Mouse (Mus musculus): ENCODE measurements around the gene Sbf2.

The Sbf2 gene

DNA sequence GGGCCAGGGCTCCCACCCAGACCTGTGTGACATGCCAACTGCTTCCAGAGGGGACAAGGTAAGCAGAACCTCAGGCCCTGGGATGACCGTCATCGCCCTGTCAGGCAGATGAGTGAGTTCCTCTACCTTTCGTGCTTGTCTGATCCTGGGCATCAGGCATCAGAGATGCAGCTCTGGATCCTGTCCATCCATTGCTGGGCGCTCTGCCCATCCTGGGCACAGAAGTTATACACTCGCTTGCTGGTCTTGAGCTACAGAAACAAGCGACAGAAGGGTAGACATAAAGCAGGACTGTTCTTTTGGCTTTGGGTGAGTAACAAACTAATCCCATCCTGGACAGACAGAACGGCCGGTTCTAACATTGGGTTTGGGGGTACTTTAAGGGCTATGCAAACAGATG is 305.5 kb downstream of the Sbf2 start:
- no peak for DNase-seq (ENCODE audit: low read depth, low spot score)

GRCm38 (mm10) chr7:110307741-110308140 is 307.0 kb downstream of the Sbf2 start:
- no peak for DNase-seq (ENCODE audit: low read depth, low spot score)

GRCm38 (mm10) chr7:110306281-110306680 is 308.4 kb downstream of the Sbf2 start:
- DNase-seq (ENCODE audit: low read depth, low spot score): no peak

DNA sequence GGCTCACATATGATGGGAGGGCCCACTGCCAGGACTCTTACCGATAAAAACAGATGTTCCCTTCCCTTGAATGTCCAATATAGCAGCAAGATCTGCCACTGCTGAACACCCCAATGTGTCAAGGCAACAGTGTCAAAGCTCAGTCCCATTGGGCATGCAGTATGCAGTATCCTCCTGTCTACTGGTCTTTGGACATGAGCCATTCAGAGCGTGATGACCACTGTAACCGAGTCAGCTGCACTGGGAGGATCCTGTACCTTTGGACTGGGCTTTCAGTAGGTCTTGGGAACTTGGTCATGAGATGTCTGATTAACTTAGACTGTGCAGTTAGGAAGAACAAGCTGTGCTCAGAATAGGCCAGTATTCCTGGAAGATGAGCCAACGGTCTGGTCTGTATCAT is 309.2 kb downstream of the Sbf2 start:
- no peak for DNase-seq (ENCODE audit: low read depth, low spot score)

DNA sequence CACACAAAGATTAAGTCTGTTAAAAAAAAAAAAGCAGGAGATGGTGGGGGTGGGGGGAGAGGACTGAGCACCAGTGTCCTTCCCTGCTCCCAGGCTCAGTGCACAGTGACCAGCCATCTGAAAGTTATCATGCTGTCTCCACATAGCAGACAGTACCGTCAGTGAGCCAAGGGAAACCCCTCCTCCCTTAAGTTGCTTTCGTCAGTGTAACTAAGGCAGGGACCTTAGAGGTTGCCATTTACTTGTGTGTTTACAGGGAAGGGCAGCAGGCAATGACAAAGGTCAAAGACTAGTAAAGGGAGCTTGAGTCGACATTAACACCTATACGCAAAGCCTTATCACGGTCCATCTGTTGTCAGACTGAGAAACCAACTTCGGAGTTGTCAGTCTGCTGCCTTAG is 311.8 kb downstream of the Sbf2 start:
- no peak for DNase-seq (ENCODE audit: low read depth, low spot score)

- no peak for DNase-seq (ENCODE audit: low read depth, low spot score)
Measured at GRCm38 (mm10) chr7:110298739-110299410, 315.8 kb downstream of the Sbf2 start.

GRCm38 (mm10) chr7:110298090-110298489 is 316.6 kb downstream of the Sbf2 start:
- no peak for DNase-seq (ENCODE audit: low read depth, low spot score)

GRCm38 (mm10) chr7:110297611-110298010 is 317.1 kb downstream of the Sbf2 start:
- DNase-seq (ENCODE audit: low read depth, low spot score): no peak

DNA sequence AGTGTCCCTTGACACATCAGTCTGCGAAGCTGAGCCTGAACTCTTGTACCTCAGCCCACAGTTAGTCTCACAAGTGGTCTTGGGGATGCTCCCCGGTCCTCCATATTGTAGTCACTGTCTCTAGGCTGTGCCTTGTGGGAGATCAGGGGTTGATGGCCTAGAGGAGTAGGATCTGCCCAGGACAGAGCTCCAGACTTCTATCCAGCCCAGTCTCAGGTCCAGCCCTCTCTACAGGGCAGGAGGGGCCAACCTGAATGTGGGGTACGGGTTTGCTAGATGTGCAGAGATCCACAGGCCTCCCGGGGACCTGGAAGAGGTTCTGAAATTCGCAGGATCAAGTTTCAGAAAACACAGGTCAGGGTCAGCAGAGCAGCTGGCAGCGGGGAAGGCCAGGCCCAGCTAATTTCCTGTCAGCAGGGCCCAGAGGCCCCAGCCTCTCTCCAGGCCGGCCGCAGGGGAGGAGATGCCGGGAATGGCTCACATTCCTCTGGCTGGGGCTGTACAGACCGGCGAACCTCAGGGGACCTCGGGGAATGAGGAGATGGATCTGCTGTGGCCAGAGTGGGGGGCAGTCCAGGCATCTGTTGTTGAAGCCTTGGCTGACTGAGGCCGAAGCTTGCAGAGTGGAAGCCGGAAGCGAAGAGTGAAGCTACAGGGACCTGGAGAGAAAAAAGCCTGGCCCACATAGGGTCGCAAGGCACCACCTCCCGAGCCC is 317.7 kb downstream of the Sbf2 start:
- DNase-seq (ENCODE audit: low read depth, low spot score): no peak

DNA sequence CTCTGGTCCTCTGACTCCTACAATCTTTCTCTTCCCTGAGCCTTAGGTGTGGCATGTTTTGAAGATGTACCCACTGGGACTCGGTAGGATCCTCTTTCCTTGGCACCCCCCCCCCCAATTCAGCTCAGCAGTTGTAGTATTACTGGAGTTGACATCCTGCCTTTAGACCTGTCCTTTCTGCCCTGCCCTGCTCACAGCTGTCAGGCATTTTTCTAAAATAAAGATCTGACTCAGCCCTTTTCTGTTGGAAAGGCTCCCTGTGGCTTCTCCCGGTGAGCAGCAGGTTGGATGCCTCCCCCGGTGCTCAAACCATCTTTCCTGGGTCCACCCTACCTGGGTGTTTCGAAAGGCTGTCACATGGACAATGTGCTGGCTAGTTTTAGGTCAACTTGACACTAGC is 325.1 kb downstream of the Sbf2 start:
- no peak for DNase-seq (ENCODE audit: low read depth, low spot score)

DNA sequence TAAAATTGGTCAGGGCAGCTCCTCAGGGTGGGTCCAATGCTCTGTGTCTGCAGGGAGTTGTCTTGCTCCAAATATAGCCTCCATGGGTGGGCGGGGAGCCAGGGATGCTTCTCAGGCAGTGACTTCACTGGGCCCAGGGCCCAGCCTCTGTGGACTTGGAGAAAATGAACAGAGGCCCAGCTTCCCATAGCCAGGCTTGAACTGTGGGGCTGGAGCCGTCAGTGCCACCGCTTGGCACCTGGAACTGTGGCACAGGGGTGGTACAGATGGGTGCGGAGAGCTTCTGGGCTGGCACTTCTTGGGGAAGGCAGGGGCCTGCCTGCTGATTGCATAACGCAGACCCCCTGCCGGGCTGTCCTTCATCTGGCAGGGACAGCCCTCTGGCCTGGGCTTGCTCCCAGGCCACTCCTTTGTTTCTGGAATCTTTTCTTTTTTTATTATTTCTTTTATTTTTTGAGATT is 326.0 kb downstream of the Sbf2 start:
- DNase-seq (ENCODE audit: low read depth, low spot score): no peak

- no peak for DNase-seq (ENCODE audit: low read depth, low spot score)
Measured at GRCm38 (mm10) chr7:110288191-110288604, 326.5 kb downstream of the Sbf2 start.

- DNase-seq (ENCODE audit: low read depth, low spot score): no peak
Measured at GRCm38 (mm10) chr7:110287476-110288071, 327.1 kb downstream of the Sbf2 start.

GRCm38 (mm10) chr7:110286838-110287475 is 327.8 kb downstream of the Sbf2 start:
- peak; percentile 17 for DNase-seq (ENCODE audit: low read depth, low spot score)

DNA sequence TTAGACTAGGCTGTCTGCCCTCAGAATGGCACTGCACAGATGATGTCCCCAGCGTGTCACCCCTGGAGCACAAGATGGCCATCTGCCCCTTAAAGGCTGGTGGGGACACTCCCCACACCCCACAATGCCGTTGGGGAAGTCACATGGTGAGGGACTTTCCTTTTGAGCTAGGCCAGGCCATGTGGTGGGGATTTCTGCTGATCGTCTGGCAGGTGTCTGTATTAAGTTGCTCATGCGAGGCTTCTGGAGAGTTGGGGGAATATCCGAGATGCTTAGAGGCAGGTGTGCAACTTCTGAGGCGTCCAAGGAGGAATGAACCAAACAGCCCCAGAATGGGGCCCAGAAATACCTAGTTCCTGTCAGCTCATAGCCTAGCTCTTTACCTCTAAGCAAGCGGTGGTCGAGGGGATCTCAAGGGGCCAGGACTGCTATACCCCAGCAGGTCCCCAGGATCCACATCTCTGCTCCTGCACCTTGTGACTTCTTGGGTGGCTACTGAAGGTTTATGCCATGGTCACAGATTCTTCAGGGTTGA is 328.5 kb downstream of the Sbf2 start:
- no peak for DNase-seq (ENCODE audit: low read depth, low spot score)

DNA sequence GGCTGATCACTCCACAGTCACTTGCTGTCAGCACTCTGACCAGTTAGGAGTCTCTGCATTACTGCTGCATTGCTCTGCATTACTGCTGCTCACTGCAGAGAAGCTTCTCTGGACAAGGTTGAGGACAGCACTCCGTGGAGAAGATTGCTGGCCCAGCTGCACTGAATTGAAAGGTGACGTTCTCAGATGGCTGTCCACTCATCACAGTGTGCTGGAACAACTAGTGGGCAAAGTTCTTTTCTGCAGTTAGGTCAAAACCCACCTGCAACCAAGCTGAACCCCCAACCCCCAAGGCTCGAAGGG is 328.9 kb downstream of the Sbf2 start:
- DNase-seq (ENCODE audit: low read depth, low spot score): no peak

DNA sequence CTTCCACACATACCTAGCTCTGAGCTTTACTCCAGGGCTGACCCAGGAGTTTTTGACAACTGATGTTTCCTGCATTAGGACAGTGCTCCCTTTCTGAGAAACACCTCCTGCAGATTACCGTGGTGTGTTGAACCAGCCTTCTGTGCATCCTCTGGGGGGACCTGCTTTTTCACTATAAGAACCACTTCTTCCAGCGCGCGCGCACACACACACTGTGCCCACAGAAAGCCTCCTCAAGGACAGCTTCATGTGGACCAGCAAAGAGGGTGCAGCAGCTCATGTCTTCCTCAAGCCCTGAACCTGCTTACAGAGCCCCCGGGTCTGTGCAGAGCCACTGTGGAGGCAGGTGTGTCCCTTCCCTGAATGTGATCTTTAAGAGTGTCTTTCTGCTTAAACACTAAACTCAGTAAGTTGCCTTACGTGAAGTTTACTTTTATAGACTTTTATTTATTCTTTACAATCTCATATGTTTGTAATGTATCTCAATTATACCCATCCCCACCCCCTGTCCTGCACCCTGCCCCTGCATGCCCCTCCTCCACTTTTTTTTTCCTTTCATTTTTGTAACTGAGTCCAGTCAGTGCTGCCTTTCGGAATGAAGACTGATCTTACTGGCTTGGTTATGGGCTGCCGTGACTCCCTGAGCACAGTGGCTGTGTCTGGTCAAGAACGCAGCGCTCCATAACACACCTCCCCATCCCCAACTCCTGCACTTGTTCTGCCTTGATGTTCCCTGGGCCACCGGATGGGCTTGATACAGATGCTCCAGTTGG is 329.5 kb downstream of the Sbf2 start:
- DNase-seq (ENCODE audit: low read depth, low spot score): no peak

DNA sequence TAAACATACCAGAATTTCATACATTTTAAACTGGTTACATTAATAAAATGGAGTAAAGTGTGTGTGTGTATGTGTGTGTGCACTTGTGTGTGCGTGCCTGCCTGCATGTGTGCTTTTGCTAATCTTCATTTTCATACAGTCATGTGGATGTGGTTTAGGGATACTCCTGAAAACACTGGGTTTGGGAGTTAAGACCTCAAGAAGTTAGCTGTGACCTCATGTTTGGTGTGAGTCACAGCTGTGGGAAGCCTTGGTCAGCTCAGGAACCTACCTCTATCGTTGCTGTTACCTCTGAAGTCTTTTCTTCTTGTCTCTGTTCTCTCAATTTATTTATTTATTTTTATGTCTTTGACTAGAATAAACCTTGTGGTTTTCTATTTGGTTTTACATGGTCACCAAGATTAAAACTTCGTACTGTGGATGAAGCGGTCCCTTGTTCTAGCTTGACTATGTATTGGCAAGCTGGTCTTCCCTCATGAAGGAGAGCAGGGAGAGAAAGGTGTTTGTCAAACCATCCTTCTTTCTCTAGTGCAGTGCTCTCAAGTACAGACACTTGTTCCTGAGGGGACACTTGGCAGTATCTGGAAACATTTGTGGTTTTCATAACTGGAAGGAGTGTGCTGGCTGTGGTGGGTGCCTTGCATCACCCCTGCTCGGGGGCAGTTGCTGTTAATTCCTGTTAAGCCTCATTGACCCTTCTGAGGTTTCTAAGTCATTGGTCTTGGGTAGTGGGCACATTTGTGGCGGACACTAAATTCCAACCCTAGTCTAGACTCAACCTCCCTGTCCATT is 331.0 kb downstream of the Sbf2 start:
- DNase-seq (ENCODE audit: low read depth, low spot score): no peak

- DNase-seq (ENCODE audit: low read depth, low spot score): no peak
Measured at GRCm38 (mm10) chr7:110282797-110283196, 331.9 kb downstream of the Sbf2 start.

DNA sequence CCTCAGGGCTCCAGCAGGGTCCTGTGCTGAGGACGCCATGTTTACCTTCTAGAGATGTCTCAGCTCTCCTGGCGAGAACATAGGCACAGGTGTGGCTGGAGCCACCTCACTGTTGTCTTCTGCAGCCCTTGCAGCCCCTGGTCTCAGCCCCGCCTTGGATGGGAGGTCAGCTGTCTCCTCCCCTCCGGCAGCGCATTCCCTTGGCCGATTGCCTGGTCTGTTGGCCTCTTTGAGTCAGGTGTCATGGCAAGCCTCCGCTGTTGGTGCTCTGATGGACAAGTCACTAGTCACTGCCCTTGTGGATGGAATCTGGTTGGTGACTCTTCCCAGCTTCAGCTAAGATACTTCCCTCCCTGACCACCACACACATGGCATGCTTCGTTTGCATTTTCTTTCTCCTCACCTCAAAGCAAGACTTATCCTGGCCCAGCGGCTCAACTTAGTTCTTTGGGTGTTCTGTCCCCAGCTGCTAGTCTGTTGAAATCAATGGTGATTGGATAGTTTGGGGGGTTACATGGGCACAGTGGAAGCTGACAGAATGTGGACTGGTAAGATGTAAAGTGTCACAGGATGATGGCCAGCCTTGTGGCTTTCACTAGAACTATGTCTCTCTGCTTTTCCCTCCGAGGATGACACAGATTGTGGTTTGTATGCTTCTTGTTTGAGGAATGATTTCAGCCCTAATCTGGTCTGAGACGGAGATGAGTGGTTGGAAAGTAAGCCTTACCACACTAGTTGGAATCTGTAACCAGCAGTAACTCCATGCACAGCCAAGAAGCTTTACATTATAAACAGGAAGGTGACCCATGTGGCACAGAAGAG is 333.1 kb downstream of the Sbf2 start:
- DNase-seq (ENCODE audit: low read depth, low spot score): no peak

All from telencephalon, adult 2 months (tissue).